Mouse (Mus musculus) thymus, postnatal 0 days (tissue): ENCODE measurements around the gene Eva1b. TPM values are rescaled to one million over a fixed set of nuclear protein-coding genes. Genes with fewer than 3 reads are reported as not detected.

Experiments
- DNase-seq: peaks from one replicate; pipeline ENCODE4 v3.0.0-alpha.2; 2015; ENCODE audit warnings: low spot score
- polyA plus RNA-seq: library from polyadenylated mRNA; unstranded; fragments of >200 nt; fragmentation: Nextera tagmentation; extraction: Ambion mirVana; gene quantifications from 2 replicates; pipeline ENCODE4 v1.2.1, GENCODE M21; 2015

The Eva1b gene
- polyA plus RNA-seq, 1 experiment from 2014 or later, result 28.7 TPM

DNA sequence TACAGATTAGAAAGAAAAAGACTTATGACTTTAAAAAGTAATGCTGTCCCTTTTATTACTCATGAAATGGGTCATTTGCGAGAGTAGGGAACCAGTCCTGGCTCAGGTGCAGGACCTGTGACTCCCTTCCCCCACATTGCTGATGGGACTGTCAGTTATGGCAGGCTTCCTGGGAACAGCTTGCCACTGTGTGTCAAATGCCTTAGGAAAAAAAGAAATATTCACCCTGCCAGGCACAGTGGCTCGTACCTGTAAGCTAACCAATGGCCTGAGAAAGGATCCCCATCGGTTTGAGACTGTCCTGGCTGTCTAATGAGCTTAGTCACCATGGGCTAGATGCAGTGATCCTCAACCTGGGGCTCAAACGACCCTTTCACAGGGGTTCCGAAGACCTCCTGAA, 27.5 kb upstream of the Eva1b start:
- no peak for DNase-seq

- no peak for DNase-seq
These were observed 27.0 kb upstream of the Eva1b start for GRCm38 (mm10) chr4:126120506-126120905.

- DNase-seq, result no peak
These were observed 24.1 kb upstream of the Eva1b start for GRCm38 (mm10) chr4:126123309-126124040.

- no peak for DNase-seq
These were observed 17.0 kb upstream of the Eva1b start for GRCm38 (mm10) chr4:126130502-126130901.

DNA sequence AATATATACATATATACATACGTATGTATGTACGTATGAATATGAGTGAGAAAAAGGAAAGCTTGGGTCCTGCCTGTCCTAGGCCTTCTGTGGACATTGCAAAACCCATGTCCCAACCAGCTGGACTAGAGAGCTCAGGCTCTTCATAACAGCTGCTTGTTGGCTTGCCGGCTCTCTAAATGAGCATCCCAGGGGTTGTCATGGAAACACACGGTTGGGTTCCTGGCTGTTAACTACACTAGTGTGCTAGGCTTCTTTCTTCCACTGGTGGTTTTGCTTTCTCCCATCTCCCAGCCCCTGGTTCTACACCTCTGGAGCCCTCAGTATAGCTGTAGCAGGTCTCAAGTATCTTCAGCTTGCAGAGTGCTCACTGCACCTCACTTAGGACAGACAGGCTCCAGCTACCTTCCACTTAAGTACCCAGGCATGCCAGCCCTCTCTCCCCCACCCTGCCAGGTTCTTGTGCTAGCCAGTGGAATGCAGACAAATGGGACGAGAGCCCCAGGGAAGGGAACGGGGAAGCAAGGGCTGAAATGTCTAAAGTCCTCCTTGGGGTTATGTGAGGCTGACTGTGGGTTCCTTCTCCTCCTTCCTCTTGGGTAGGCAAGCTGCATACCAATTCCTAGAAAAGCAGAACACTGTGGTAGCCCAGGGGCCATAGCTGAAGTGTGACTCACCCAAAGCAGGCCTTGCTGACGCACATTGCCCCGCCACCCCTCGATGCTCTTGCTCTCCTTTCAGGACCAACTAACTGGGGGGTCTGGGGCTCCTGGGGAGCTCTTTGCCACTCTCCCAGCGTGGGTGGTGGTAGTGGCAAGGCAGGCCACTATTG, 16.0 kb upstream of the Eva1b start:
- no peak for DNase-seq

DNA sequence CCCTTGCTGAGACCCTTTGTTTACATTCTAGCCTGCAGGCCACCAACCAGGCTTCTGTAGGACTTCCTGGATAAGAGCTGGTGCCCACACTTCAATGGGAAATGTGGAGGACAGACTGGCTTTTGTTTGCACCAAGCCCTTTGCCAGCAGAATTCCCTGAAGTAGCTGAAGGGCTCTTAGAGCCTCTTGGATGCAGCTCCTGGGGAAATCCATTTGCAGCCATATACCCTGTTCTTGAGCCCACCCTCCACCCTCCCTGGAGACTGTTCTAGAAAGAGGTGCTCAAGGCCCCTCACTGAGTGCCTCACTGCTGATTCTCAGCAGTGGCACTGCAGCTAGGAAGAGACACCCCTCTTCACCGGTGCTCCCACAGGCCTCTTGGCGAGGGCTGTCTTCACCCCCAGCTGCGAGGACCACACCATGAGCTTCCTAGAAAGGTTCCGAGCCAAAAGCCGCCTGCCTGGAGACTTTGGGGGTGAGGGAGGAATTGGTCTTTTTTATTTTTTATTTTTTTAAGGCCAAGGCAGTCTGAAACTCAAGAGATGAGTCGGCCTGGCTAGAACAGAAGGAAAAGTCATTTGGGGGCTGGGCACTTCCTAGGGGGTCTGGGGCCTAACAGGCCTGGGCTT, 14.8 kb upstream of the Eva1b start:
- DNase-seq, result no peak

DNA sequence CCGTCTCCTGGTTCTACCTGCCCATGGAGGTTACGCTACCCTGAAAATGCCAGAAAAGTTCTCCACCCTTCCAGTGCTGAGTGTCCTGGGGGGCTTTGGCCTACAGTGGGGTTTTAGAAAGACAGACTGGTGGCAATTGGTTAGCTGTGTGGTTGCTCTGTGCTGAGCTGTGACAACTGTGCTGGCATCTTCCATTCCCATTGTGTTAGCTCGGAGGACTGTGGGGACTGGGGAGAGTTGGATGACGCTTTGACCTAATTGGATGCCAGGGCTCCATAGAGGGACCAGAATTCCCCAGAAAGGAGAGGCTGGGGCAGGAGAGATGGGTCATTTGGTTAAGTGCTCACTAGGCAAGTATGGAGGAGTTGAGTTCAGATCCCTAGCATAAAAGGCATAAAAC, 13.3 kb upstream of the Eva1b start:
- DNase-seq, result no peak

DNA sequence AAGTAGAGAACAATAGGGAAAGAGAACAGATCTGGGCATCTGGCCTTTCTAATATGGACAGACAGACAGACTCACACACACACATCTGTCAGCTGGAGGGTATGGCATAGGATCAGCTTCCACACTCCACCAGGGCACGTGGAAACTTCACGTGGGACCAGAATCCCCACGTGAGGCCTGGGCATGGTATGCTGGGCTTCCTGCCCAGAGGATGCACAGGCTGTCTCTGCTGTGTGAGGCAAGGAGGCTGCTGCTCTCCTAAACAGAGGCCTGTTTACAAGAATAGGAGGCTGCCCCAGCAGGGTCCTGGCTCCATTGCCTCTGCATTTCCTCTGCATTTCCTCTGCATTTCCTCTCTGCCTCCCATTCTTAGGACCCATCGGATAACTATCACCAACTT, 12.9 kb upstream of the Eva1b start:
- DNase-seq, result no peak

DNA sequence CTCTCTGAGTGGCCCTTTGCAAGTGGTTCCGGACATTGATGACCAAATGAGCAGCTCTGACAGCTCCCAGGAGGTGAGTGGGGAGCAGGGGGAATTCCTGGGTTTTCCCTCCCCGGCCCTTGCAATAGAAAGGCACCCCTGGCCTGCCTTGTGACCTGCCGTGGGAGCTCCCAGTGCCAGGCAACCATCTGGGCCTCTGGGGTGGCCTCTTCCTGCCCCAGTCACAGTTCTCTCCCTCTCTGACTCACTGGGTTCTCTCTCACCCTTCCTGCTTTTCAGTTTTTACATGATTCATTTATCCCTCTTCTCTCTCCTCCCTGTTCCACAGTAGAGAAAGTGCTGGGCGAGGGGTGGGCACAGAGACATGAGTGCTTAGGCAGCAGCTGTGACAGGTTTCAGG, 9.8 kb upstream of the Eva1b start:
- DNase-seq, result no peak

DNA sequence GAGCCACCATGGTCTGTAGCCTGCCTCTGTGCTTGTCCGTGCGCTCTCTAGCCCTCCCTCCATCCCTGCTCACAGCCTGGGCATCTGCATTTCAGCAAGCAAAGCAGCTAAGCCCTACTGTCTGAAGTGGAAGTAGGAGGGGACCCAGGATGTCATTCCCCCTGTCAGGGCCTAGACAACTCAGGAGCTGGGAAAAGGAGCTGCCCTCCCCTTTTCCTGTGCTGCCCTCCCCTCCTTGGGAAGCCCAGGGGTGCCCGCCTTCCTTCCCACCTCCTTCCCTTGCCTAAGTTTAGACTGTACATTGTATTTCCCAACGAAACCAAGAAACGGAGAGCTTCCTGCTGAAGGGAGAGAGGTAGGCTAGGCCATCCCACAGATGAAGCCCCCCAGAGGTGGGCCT, 6.5 kb upstream of the Eva1b start:
- no peak for DNase-seq

DNA sequence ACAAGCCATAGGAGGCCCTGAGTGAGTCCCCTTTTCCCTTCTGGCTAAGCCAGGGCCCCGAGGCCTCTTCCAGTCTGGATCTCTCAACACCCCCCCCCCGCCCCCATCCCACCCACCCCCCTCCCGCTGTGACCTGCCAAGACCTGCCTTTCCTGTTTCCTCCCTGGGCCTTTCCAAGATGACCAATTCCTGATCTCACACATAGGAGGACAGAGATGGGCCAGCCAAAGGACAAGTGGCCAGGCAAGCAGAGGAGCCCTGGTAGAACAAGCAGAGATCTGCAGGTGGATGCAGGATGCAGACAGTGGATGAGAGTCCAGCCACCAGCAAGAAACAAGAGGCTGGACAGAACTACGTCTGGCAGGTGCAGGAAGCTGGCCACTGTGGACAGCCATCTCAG, 2.1 kb upstream of the Eva1b start:
- DNase-seq, result no peak

GRCm38 (mm10) chr4:126146974-126147532, 491 bp upstream of the Eva1b start:
- DNase-seq, result no peak

- peak; percentile 78 for DNase-seq
These were observed 817 bp downstream of the Eva1b start for GRCm38 (mm10) chr4:126148161-126148961.

DNA sequence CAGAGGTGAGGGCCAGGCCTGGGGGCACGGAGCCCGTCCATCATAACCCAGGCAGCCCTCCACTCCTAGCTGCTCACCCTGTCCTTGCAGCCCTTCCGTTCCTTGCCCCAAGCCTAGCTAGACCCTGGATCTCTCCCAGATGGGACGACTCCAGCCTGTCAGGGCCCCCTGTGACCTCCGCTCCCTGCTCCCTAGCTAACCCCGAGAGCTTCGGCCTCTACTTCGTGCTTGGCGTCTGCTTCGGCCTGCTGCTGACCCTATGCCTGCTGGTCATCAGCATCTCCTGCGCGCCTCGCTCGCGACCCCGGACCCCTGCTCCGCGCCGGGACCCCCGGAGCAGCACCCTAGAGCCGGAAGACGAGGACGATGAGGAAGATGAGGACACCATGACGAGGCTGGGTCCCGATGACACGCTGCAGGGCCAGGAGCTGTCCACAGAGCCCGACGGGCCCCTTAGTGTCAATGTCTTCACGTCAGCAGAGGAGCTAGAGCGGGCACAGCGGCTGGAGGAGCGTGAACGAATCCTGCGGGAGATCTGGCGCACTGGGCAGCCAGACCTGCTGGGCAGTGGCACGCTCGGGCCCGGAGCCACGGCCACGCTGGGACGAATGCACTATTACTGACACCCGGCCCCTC, 1.6 kb downstream of the Eva1b start:
- no peak for DNase-seq

DNA sequence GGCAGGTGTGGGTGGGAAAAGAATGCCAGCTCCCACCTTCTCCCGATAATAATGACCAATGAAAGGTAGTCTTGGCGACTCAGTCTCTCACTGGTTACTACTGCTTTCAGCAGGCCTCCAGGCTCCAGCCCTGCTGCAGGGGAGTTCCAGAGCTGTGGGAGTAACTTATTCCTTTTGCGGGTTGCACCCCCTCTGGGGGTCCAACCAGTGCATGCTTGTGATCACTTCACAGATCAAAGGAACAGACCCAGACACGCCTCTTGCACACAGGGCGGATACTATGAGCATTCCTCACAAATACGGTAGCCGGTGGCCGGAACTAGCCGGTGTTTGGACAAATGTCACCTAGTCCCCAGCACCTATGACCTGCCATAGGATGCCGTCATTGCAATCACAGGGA, 2.3 kb downstream of the Eva1b start:
- DNase-seq, result no peak

GRCm38 (mm10) chr4:126150297-126150948, 2.9 kb downstream of the Eva1b start:
- DNase-seq, result no peak

GRCm38 (mm10) chr4:126150949-126151320, 3.4 kb downstream of the Eva1b start:
- DNase-seq, result no peak

DNA sequence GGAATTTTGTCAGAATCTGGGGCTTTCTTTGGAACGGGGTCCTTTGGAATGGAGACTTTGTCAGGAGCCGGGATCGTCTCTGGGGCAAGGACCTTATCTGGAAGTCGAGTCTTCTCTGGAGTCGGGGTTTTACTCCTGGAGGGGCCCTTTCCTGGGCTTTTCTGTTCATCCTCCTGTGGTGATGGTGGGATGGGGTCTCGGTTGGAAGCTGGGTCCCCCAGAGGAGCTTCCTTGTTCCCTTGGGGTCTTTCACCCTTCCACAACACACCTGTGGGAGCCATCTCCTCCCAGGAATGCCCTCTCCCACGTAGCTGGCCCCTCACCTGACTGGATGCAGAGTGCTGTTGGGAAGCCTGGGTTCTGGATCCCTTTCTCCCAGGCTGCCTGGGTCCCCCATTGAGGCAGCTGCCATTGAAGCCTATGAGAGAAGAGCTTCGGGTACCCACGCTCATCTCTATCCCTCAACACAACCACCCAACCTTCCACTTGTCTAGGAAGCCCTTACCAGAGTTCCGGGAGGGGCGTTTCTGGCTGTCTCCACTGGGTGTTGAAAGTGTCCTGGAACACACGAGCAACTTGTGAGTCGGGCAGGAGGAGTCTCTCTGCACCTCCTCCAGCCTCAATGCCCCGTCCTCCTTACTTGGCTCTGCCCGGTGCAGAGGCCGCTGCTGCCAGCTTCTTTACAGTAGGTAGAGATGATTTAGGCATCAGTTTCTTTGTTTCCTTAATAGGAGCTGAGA, 4.3 kb downstream of the Eva1b start:
- DNase-seq, result no peak

DNA sequence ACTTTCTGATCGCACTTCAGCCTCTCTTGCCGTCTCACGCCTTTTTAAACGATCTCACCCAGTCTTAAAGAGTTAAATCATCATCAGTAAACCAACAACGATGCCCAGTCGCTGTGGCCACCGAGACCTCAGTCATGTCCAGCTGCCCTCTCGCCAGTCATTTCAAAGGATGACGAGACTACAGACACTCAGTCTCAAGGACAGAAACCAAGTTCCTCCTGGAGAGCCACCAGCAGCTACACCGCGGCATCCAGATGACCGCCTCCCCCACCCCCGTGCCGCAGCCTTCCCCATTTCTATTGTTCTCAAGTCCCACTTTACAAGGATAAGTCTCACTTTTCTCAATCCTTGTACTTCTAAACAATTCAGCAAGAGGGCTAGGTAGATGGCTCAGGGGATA, 5.3 kb downstream of the Eva1b start:
- no peak for DNase-seq

DNA sequence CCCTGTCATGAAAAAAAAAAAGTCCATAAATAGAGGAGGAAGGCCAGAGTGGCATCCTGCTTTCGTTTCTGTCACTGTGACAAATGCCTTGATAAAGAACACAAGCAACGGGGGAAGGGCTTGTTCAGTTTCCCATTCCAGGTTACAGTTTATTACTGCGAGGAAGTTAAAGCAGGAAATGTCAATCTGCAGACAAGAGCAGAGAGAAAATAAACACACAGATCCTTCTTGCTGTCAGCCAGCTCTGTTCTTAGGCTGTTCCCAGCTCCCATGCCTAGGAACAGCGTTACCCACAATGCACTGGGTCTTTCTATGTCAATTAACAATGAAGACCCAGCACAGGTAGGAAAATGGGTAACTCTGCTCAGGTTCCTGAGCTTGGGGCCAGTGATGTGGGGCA, 7.6 kb downstream of the Eva1b start:
- DNase-seq, result no peak
